Mouse (Mus musculus) bone marrow macrophage, adult 2 months (primary cell): ENCODE results near the gene Ssna1. TPM values are rescaled to one million over a fixed set of nuclear protein-coding genes. Genes with fewer than 3 reads are reported as not detected.

Source experiments
- H3K27ac ChIP-seq: 2 replicates; pipeline ENCODE4 v1.5.1; 2012; ENCODE audit warnings: low read depth, low read length; ENCODE audit not compliant: insufficient read depth
- H3K4me1 ChIP-seq: 2 replicates; pipeline ENCODE4 v1.6.1; 2012; ENCODE audit warnings: low read length; ENCODE audit not compliant: control insufficient read depth, insufficient read depth
- H3K4me3 ChIP-seq: 2 replicates; pipeline ENCODE4 v1.5.1; 2012; ENCODE audit warnings: mild to moderate bottlenecking, low read length, moderate library complexity; ENCODE audit not compliant: insufficient read depth
- CTCF ChIP-seq: IDR thresholded peaks from 2 replicates; pipeline ENCODE4 v1.5.1; 2012; ENCODE audit warnings: low read depth, mild to moderate bottlenecking, low read length, moderate library complexity
- POLR2A ChIP-seq: IDR thresholded peaks from 2 replicates; pipeline ENCODE4 v1.6.1; 2012; ENCODE audit warnings: mild to moderate bottlenecking, low read depth, low read length, borderline replicate concordance
- polyA plus RNA-seq: library from polyadenylated mRNA; stranded (reverse); fragments of >200 nt; gene quantifications from 2 replicates; pipeline ENCODE4 v1.2.4, GENCODE M21; 2012; ENCODE audit not compliant: missing spikeins, insufficient read depth, insufficient read length

Gene Ssna1
- polyA plus RNA-seq = 55.1 and 59.7 TPM in 2 replicates

- Histone ChIP-seq H3K4me1 (peaks cover 17% of the 10 kb centered on the region), H3K4me3 (peak within 1 kb of the TSS; percentile 81), H3K27ac (peak within 1 kb of the TSS; percentile 67)
- TF ChIP-seq CTCF (no peak), POLR2A (peak; percentile 39; the same call in 1 of the 2 replicates)
These were observed at the start of gene Ssna1, which contains the start of gene Anapc2 for GRCm38 (mm10) chr2:25271827-25272511. Ssna1 (minus strand) TSS chr2:25272438. Anapc2 (plus strand) TSS chr2:25272478.

GRCm38 (mm10) chr2:25320084-25320483, 47.8 kb upstream of the Ssna1 start:
- H3K4me1 ChIP-seq = no peaks in the 10 kb centered on the region
- no peak overlapping the region for H3K4me3 ChIP-seq
- H3K27ac ChIP-seq = no peak overlapping the region
- TF ChIP-seq CTCF = no peak
- TF ChIP-seq POLR2A = no peak

- no peaks in the 10 kb centered on the region for H3K4me1 ChIP-seq
- peak within 1 kb of the TSS; percentile 30 for H3K4me3 ChIP-seq
These were observed 46.9 kb upstream of the Ssna1 start, which contains the start of gene Grin1 for GRCm38 (mm10) chr2:25318971-25319773. Grin1 (minus strand) TSS chr2:25319187.

GRCm38 (mm10) chr2:25318119-25318966, 46.1 kb upstream of the Ssna1 start:
- H3K4me1 ChIP-seq = no peaks in the 10 kb centered on the region
- H3K4me3 ChIP-seq = no peak overlapping the region
- H3K27ac ChIP-seq = no peak overlapping the region
- TF ChIP-seq POLR2A = no peak
- no peak for TF ChIP-seq CTCF

More at GRCm38 (mm10) chr2:25318971-25319773, 46.9 kb upstream of the Ssna1 start, which contains the start of gene Grin1:
- TF ChIP-seq CTCF = no peak
- no peak for TF ChIP-seq POLR2A
- H3K27ac ChIP-seq = no peak within 1 kb of the TSS

GRCm38 (mm10) chr2:25311491-25311891, 39.3 kb upstream of the Ssna1 start:
- TF ChIP-seq POLR2A (no peak), CTCF (no peak)
- Histone ChIP-seq H3K4me3 (no peak overlapping the region), H3K4me1 (no peaks in the 10 kb centered on the region), H3K27ac (no peak overlapping the region)

- no peak overlapping the region for H3K4me3 ChIP-seq
- no peak overlapping the region for H3K27ac ChIP-seq
- no peak for TF ChIP-seq POLR2A
- TF ChIP-seq CTCF = no peak
- H3K4me1 ChIP-seq = no peaks in the 10 kb centered on the region
These were observed 38.7 kb upstream of the Ssna1 start for GRCm38 (mm10) chr2:25310969-25311368.

- TF ChIP-seq CTCF (no peak), POLR2A (no peak)
- H3K4me3 ChIP-seq = no peak overlapping the region
- H3K27ac ChIP-seq = no peak overlapping the region
- H3K4me1 ChIP-seq = 0 out of 2 replicates have a peak, but pooled peaks cover 2% of the 10 kb centered on the region
These were observed 37.9 kb upstream of the Ssna1 start for GRCm38 (mm10) chr2:25310180-25310579.

GRCm38 (mm10) chr2:25305587-25306359, 33.5 kb upstream of the Ssna1 start:
- no peak for TF ChIP-seq POLR2A
- Histone ChIP-seq H3K4me3 (peak overlapping the region; percentile 59), H3K27ac (no peak overlapping the region), H3K4me1 (0 out of 2 replicates have a peak, but pooled peaks cover 2% of the 10 kb centered on the region)
